Mouse (Mus musculus): ENCODE measurements around the gene Cib1.

DNA sequence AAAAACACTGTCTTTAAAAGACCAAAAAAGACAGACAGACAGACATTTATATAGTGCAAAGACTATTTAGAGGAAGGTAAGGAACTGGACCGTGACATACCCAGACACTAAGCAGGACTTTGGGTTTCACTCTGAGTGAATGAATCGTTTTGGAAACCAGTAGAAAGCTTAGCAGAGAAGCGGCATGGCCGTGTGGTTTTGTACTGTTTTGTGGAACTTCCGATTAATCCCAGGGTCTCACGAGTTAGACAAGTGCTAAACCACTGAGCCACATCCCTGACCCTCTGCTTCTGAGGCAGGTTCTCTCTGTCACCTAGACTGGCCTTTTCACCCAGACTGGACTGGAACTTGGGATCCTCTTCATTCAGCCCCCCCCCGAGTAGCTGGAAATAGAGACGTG is 18.2 kb downstream of the Cib1 start:
- TF ChIP-seq GATA1 (IDR thresholded peaks at IDR 0.05; ENCODE audit: low read depth, low read length) (no peak), RAD21 (IDR thresholded peaks at IDR 0.05; ENCODE audit: low read depth, low read length) (no peak), MXI1 (IDR thresholded peaks at IDR 0.05; ENCODE audit: low read depth, low read length) (no peak), CHD2 (IDR thresholded peaks at IDR 0.05; ENCODE audit: low read length) (no peak), POLR2AphosphoS5 (IDR thresholded peaks at IDR 0.05; ENCODE audit: borderline replicate concordance, low read depth, low read length) (no peak), CTCF (IDR thresholded peaks at IDR 0.05 in 2 of 3, conservative IDR thresholded peaks at IDR 0.05 in 1 of 3; ENCODE audit: control insufficient read depth in 1 of 3, insufficient read depth in 1 of 3, low read depth in 2 of 3, low read length in 3 of 3, poor library complexity in 1 of 3, severe bottlenecking in 1 of 3) (no peak), EP300 (IDR thresholded peaks at IDR 0.05; ENCODE audit: low read depth in 1 of 2, low read length in 2 of 2) (no peak), POLR2A (IDR thresholded peaks at IDR 0.05; ENCODE audit: control insufficient read depth in 1 of 2, insufficient read depth in 1 of 2, low read depth in 1 of 2, low read length in 2 of 2, poor library complexity in 1 of 2) (no peak), E2F4 (IDR thresholded peaks at IDR 0.05; ENCODE audit: borderline replicate concordance, low read depth, low read length) (no peak), RCOR1 (IDR thresholded peaks at IDR 0.05; ENCODE audit: low read depth, low read length) (no peak)
